Mouse (Mus musculus): ENCODE results near the gene Gstp3.
"Not testable (repeated sequence)": the region's sequence is repeated elsewhere in the genome, so short reads cannot be mapped to it uniquely, and the experiment has no call there.

Gene Gstp3

DNA sequence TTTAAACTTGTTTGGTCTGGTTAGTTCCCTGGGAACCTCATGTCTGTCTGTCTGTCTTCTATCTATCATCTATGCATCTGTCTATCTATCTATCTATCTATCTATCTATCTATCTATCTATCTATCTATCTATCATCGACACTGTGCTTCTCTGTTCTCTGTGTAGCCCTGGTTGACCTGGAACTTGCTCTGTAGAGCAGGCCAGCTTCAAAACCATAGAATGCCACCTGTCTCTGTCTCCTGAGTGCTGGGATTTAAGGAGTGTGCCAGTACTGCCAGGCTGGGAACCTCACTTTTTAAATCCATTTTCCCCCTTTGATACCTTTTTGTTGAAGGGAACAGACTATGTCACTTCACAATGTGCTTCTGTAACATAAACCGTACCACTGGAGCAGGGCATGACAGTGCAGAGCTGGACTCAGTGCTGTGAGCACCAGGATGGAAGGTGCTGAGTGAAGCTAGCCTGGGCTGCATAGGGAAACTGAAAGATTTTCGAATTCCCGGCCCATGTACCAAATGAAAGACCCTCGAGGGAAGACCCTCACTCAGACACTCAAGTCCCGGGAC lies 1.6 kb upstream of the Gstp3 start:
- no peak for DNase-seq (ENCODE audit: low spot score in 2 of 2)

GRCm38 (mm10) chr19:4060044-4060898 lies 902 bp upstream of the Gstp3 start:
- DNase-seq (ENCODE audit: low spot score in 2 of 2), result not testable (repeated sequence)

- no peak for DNase-seq (ENCODE audit: low spot score in 2 of 2)
Observed at GRCm38 (mm10) chr19:4058581-4058980, 788 bp downstream of the Gstp3 start.

- no peak for DNase-seq (ENCODE audit: low spot score in 2 of 2)
Observed at GRCm38 (mm10) chr19:4057962-4058361, 1.4 kb downstream of the Gstp3 start.

DNA sequence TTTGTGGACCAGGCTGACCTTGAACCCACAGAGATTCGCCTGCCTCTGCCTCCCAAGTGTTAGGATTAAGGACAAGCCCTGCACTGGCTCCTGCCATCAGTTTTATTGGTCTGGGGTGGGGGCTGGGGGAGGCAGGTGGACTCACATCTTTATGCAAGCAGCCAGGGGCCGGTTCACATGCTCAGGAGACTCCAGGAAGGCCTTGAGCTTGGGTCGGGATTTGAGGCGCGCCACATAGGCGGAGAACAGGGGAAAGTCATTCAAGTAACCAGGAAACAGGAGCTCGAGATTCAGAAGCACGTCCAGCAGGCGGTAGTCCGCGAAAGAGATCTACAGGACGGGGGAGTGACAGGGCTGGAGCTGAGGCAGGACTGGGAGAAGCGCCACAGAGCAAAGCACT lies 2.0 kb downstream of the Gstp3 start:
- DNase-seq (ENCODE audit: low spot score in 2 of 2), result no peak

- no peak for DNase-seq (ENCODE audit: low spot score in 2 of 2)
Observed at GRCm38 (mm10) chr19:4056727-4057126, 2.6 kb downstream of the Gstp3 start.

DNA sequence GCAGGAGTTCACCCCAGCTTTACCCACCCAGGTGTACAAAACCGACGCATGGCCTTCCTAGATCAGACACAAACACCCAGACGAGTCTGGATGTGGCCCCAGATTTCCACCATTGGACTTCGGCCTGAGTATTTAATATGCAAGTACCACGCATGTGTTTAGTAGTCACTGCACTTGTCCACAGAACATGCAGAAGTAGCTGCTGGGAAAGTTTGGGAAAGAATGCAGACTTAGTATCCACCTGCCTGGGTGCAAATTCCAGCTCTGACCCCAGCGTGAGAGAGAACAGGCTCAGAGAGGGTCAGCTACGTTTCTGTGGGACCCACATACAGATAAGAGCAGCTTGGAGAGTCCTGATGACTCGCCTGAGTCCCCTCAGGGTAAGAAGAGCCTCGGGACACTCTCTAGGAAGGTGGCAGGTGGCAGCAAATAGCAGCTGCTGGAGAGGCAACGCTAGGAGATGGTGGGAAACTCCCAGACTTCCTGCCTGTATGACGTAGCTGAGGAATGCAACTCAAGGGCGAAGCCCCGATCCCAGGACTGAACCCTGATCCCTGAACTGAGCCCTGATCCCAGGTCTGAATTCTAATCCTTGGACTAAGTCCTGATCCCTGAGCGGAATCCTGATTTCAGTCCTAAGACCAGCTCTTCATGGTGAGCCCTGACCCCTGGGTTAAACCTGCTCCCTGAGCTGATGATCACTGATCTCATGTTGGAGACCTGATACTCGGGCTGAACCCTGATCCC lies 3.2 kb downstream of the Gstp3 start:
- no peak for DNase-seq (ENCODE audit: low spot score in 2 of 2)

DNA sequence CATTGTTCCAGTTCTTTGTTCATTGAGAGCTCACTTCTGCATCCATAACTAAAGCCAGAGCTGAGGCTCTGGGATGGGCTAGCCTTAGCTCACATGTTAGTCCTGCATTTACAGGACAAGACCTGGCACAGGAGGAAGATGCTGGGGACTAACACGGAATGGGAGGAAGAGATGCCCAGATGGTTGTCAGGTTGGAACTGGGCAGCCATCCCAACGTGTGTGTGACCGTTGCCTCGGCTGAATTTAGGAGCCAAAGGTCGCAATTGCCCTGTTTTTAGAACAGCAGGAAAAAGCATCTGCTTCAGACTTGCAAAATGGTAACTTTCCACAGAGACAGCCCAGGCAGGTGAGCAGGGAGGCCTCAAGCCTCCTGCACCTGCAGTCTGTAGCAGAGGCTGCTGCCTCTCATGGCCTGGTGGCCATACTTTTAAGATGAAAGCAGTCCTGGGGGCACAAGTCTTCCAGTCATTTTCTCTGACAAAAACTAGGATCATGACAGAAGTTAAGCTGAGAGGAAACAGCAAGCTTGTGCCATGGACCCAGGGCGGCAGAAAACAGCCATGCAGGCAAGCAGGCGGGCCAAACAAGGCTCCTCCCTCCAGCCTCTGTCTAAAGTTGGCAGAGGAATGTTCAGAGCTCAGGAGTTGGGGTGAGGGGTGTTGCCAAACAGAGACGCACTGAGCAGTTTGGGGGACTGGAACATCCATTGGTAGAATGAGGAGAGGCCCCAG lies 4.0 kb downstream of the Gstp3 start:
- DNase-seq (ENCODE audit: low spot score in 2 of 2), result no peak

- DNase-seq (ENCODE audit: low spot score in 2 of 2), result no peak
Observed at GRCm38 (mm10) chr19:4054613-4055012, 4.8 kb downstream of the Gstp3 start.

DNA sequence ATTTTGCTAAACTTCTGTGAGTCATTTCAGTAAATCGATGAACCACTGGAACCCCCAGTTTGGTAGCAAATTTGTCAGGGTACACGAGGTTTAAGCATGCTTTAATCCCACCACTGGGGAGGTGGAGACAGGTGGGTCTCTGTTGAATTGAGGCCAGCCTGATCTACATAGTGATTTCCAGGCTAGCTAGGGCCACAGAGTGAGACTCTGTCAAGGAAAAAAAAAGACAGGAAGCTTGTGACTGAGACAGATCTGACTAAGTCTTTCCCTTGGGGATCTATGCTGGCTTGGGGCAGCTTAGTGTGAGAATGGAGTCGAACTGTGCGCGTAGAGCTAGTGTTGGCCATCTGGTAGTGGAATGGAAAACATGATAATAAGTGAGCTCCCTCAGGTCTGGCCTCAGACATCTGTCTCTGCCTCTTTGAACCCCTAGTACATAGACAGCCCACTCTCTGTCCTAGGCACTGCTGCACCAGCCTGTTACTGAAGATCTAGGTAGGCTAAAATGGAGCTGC lies 6.8 kb downstream of the Gstp3 start:
- no peak for DNase-seq (ENCODE audit: low spot score in 2 of 2)

GRCm38 (mm10) chr19:4051741-4052515 lies 7.4 kb downstream of the Gstp3 start:
- DNase-seq (ENCODE audit: low spot score in 2 of 2), result peak; percentile 42 to 87

- no peak for DNase-seq (ENCODE audit: low spot score in 2 of 2)
Observed at GRCm38 (mm10) chr19:4051016-4051415, 8.4 kb downstream of the Gstp3 start.

- DNase-seq (ENCODE audit: low spot score in 2 of 2), result not testable (repeated sequence)
Observed at GRCm38 (mm10) chr19:4049069-4049468, 10.3 kb downstream of the Gstp3 start.

DNA sequence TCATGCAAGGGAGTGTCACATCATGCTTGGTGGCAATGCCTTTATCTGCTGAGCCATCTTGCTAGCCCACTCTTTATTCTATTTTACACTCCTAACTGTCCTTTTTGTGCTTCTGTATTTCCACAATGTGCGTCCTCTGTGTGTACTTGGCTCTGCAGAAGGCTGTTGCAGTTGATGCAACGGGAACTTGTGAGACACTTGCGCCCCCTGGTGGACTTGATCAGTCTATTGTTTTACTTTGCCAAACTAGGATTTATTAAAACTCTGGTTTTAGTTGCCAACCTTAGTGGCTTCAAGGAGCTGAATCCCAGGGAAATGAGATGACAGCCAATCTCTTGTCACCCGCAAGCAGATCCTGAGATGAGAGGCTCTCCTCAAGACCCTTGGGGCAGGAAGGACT lies 11.5 kb downstream of the Gstp3 start:
- peak; percentile 58 to 90 for DNase-seq (ENCODE audit: low spot score in 2 of 2)

DNA sequence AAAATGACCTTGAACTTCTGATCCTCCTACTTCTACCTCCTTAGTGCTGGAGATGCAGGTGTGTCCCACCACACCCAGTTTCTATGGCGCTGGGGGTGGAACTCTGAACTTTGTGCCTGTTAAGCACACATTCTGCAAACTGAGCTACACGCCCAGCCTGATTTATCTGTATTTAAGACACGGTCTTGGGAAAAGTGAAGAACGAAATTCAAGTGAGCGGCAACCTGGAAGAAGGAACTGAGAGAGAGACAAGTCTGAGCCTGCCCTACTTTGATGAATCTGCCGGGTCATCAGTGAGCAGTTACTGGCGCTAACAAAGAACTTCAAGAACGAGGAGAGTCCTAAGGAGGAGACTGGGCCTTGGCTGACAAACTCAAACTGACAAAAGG lies 12.5 kb downstream of the Gstp3 start:
- DNase-seq (ENCODE audit: low spot score in 2 of 2), result no peak

- DNase-seq (ENCODE audit: low spot score in 2 of 2), result no peak
Observed at GRCm38 (mm10) chr19:4045966-4046865, 13.2 kb downstream of the Gstp3 start, which contains the start of gene Gstp2. Gene Gstp2 (minus strand): TSS chr19:4046023.

DNA sequence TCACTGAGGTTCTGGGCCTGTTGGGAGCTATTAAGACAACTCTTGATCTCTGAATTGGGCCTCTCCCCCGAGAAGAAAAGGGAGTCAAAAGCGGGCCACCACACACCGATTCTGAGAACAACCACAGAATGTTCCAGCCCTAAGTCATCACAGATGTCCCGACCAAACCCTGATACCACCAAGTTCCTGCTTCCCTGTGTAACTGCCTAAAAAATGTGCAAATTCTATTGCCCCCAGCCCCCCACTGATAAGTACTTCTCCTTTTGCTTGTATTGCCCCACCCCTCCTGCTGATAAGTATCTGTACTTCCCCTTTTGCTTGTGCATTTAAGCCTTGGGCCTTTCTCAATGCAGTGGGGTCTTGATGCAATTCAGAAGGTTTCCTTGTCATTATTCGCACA lies 15.3 kb downstream of the Gstp3 start:
- not testable (repeated sequence) for DNase-seq (ENCODE audit: low spot score in 2 of 2)

- no peak for DNase-seq (ENCODE audit: low spot score in 2 of 2)
Observed at GRCm38 (mm10) chr19:4042124-4042523, 17.2 kb downstream of the Gstp3 start.

DNA sequence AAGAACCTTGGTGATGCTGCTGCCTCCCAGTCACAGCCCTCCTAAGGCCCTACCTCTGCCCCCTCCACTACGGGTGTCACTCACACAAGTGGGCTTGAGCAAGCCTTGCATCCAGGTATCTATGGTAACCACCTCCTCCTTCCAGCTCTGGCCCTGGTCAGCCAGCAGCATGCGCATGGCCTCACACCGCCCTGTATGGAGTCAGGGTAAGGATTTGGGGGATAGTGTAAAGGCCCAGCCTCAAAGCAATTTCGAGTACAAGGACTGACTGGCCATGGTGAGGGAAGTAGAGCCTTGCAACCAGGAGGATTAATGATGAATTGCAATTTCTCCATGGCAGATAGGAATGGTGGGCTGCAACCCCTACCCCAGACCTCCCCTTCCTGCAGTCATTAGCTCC lies 17.9 kb downstream of the Gstp3 start:
- DNase-seq (ENCODE audit: low spot score in 2 of 2), result not testable (repeated sequence)

GRCm38 (mm10) chr19:4040941-4041340 lies 18.4 kb downstream of the Gstp3 start:
- not testable (repeated sequence) for DNase-seq (ENCODE audit: low spot score in 2 of 2)
